Mouse (Mus musculus) limb, embryonic 13.5 days (tissue): ENCODE results near the gene Sema6d. TPM values are rescaled to one million over a fixed set of nuclear protein-coding genes. Genes with fewer than 3 reads are reported as not detected.

Experiments
- ATAC-seq: fragments of 200-750 bp; cut with Nextera tagmentation; 2 replicates; pipeline ENCODE4 v1.8.0; 2017; ENCODE audit warnings: low read depth, moderate number of reproducible peaks, moderate TSS enrichment; ENCODE audit not compliant: low FRiP score
- H3K27ac ChIP-seq: fragments of 300-500 bp; sonication (generic); 2 replicates; pipeline ENCODE4 v1.5.1; 2015; ENCODE audit warnings: inconsistent platforms, mild to moderate bottlenecking, moderate library complexity
- H3K27me3 ChIP-seq: fragments of 300-500 bp; sonication (generic); 2 replicates; pipeline ENCODE4 v1.6.1; 2015; ENCODE audit warnings: mild to moderate bottlenecking, inconsistent platforms
- H3K36me3 ChIP-seq: fragments of 300-500 bp; sonication (generic); 2 replicates; pipeline ENCODE4 v1.6.1; 2015; ENCODE audit warnings: inconsistent platforms, mild to moderate bottlenecking, moderate library complexity
- H3K4me1 ChIP-seq: fragments of 300-500 bp; sonication (generic); 2 replicates; pipeline ENCODE4 v1.6.1; 2015; ENCODE audit warnings: inconsistent platforms
- H3K4me2 ChIP-seq: fragments of 300-500 bp; sonication (generic); replicated peaks from 2 replicates; pipeline ENCODE4 v1.6.1; 2015; ENCODE audit warnings: inconsistent platforms, mild to moderate bottlenecking, moderate library complexity
- H3K4me3 ChIP-seq: fragments of 300-500 bp; sonication (generic); 2 replicates; pipeline ENCODE4 v1.5.1; 2015; ENCODE audit warnings: moderate library complexity, mild to moderate bottlenecking, inconsistent platforms
- H3K9ac ChIP-seq: fragments of 300-500 bp; sonication (generic); 2 replicates; pipeline ENCODE4 v1.6.1; 2015; ENCODE audit warnings: mild to moderate bottlenecking, inconsistent platforms
- H3K9me3 ChIP-seq: fragments of 300-500 bp; sonication (generic); 2 replicates; pipeline ENCODE4 v1.6.1; 2016; ENCODE audit warnings: inconsistent platforms
- WGBS: fragments of 180-500 bp; shearing (Covaris S2); methylation state at CpG from one replicate; pipeline ENCODE4 v1.1.7; 2015; 5-methylcytosine and 5-hydroxymethylcytosine counted together
- polyA plus RNA-seq: library from polyadenylated mRNA; unstranded; fragments of >200 nt; fragmentation: Nextera tagmentation; extraction: Ambion mirVana; gene quantifications from 2 replicates; pipeline ENCODE4 v1.2.1, GENCODE M21; 2015

Gene Sema6d
- polyA plus RNA-seq, 1 experiment from 2014 or later, result 9.4 TPM

DNA sequence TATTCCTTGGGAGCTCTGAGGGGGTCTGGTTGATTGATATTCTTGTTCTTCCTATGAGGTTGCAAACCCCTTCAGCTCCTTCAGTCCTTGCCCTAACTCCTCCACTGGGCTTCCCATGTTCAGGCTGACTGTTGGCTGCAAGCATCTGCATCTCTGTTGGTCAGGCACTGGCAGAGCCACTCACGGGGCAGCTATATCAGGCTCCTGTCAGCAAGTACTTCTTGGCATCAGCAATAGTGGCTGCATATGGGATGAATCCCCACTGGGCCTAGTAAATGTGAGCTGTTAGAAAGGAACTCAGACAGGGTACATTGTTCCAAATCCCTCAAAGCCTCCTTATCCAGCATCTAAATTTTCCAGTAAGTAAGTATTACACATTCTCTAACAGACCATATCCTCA lies 30.6 kb downstream of the Sema6d start:
- H3K4me3 ChIP-seq, result no peak overlapping the region
- H3K9ac ChIP-seq, result no peak overlapping the region
- ATAC-seq, result no peak
- H3K4me1 ChIP-seq, result no peaks in the 10 kb centered on the region
- H3K36me3 ChIP-seq, result no peaks in the 10 kb centered on the region
- no peaks in the 10 kb centered on the region for H3K27me3 ChIP-seq
- H3K4me2 ChIP-seq, result no peak overlapping the region
- no peaks in the 10 kb centered on the region for H3K9me3 ChIP-seq
- no peak overlapping the region for H3K27ac ChIP-seq
- 61% methylated on average over 1 of the region's 1 CpGs for WGBS

DNA sequence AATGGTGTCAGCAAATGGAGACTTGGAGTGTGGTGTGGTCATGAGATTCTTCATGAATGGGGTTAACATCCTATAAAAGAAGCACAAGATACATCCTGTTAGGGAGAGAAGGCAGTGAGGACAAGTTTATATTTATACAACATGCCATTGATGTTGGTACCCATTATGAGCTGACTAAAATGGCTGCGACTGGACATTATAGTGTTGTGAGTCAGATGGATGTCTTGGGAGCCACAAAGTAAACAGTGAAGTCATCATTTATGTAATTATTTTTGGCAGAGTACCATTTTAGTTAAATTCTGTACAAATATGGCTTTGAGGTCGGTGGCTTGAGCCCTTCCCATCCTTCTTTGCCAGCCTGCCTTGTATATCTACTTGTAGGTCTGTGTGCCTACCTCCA lies 31.8 kb downstream of the Sema6d start:
- Histone ChIP-seq H3K27me3 (no peaks in the 10 kb centered on the region), H3K27ac (no peak overlapping the region), H3K9me3 (no peaks in the 10 kb centered on the region), H3K36me3 (no peaks in the 10 kb centered on the region), H3K4me2 (no peak overlapping the region), H3K4me1 (no peaks in the 10 kb centered on the region), H3K4me3 (no peak overlapping the region), H3K9ac (no peak overlapping the region)
- 80% methylated on average over 2 of the region's 2 CpGs for WGBS
- no peak for ATAC-seq

DNA sequence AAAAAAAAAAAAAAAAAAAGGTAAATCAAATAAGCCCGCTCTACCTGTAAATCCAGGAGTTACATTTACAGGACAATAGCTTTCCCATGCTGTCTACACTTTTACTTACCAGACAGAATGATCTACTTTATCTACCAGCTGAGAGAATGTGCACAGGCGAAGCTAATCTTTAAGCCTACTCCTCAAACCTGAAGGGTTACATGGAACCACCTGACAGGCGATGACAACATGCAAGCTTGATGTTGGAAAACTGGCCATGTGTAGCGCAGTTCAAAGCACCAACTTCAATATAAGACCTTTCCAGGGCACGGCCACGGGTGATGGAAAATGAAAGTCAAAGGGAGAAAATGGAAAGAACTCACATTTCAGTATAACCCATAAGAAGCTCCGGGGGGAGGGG lies 35.7 kb downstream of the Sema6d start:
- no peaks in the 10 kb centered on the region for H3K4me1 ChIP-seq
- 75% methylated on average over 7 of the region's 7 CpGs for WGBS
- ATAC-seq, result no peak
- no peak overlapping the region for H3K4me2 ChIP-seq
- H3K36me3 ChIP-seq, result no peaks in the 10 kb centered on the region
- no peak overlapping the region for H3K27ac ChIP-seq
- no peak overlapping the region for H3K4me3 ChIP-seq
- H3K27me3 ChIP-seq, result no peaks in the 10 kb centered on the region
- H3K9ac ChIP-seq, result no peak overlapping the region
- no peaks in the 10 kb centered on the region for H3K9me3 ChIP-seq

DNA sequence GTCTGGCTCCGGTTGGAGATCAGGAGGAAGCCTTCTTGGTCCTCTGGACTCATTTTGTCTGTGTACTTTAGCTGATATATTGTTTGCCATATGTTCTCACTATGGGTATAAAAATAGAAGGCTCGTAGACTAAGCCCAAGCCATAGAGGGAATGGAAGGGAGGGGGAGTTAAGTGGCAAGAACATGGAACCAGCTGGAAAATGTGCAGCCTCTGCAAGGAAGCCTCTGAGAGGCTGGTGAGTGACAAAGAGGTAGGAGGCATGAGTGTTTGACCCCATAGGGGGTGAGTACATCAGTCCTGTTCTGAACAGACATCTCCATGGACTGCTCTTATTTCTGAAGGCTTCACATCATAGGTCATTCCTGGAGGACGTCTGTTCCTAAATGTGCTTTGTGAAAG lies 37.1 kb downstream of the Sema6d start:
- no peak for ATAC-seq
- no peak overlapping the region for H3K27ac ChIP-seq
- H3K4me1 ChIP-seq, result no peaks in the 10 kb centered on the region
- H3K4me2 ChIP-seq, result no peak overlapping the region
- no peaks in the 10 kb centered on the region for H3K9me3 ChIP-seq
- H3K36me3 ChIP-seq, result no peaks in the 10 kb centered on the region
- no peak overlapping the region for H3K9ac ChIP-seq
- no peak overlapping the region for H3K4me3 ChIP-seq
- H3K27me3 ChIP-seq, result no peaks in the 10 kb centered on the region
- 57% methylated on average over 3 of the region's 3 CpGs for WGBS

DNA sequence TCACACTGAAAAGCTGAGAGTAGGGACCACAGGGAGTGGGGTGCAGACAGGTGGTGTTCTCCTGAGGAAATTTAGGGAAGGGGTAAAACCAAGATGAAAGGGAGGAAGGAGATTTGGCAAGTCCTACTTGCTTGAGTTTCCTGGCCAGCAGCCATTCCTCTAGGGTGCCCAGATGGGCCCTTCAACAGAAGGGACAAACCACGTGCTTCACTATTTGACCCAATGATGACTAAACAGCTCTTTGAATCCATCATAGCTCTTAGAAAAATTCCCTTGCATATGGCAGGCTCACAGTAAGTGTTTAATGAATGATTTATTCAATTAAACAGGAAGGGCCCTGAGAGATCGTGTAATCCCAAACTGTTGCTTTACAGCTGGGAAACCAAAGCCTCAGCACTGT lies 41.1 kb downstream of the Sema6d start:
- no peak overlapping the region for H3K4me2 ChIP-seq
- H3K4me3 ChIP-seq, result no peak overlapping the region
- H3K4me1 ChIP-seq, result no peaks in the 10 kb centered on the region
- no peak overlapping the region for H3K9ac ChIP-seq
- 73% methylated on average over 2 of the region's 2 CpGs for WGBS
- no peak for ATAC-seq
- no peaks in the 10 kb centered on the region for H3K36me3 ChIP-seq
- no peaks in the 10 kb centered on the region for H3K9me3 ChIP-seq
- no peak overlapping the region for H3K27ac ChIP-seq
- H3K27me3 ChIP-seq, result no peaks in the 10 kb centered on the region

DNA sequence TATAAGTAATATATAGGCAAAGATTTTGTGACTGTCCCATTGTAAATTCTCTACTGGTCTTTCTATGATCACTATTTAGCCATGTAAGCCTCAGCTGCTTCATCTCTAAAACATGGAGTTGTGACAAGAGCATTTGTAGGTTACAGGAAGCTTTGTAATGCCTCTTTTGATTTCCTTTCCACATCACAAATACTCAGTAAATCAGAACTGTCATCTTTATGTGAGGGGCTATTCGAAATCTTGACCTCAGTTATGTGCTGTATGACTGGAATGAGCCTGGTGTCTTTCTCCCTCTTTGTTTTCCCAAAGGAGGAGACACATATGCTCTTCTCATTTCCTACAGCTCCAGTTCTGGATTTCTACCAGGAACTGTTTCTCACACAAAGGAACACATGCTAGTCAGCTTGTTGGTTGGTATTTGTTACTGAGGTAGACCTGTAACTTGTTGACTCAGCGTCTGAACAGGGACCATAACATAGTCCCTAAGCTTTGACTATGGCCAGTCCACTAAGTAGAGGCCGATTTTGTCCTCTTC lies 51.8 kb downstream of the Sema6d start:
- Histone ChIP-seq H3K9me3 (no peaks in the 10 kb centered on the region), H3K36me3 (no peaks in the 10 kb centered on the region), H3K9ac (no peak overlapping the region), H3K27ac (no peak overlapping the region), H3K27me3 (no peaks in the 10 kb centered on the region), H3K4me1 (no peaks in the 10 kb centered on the region), H3K4me2 (no peak overlapping the region), H3K4me3 (no peak overlapping the region)
- ATAC-seq, result no peak
- 75% methylated on average over 3 of the region's 3 CpGs for WGBS

DNA sequence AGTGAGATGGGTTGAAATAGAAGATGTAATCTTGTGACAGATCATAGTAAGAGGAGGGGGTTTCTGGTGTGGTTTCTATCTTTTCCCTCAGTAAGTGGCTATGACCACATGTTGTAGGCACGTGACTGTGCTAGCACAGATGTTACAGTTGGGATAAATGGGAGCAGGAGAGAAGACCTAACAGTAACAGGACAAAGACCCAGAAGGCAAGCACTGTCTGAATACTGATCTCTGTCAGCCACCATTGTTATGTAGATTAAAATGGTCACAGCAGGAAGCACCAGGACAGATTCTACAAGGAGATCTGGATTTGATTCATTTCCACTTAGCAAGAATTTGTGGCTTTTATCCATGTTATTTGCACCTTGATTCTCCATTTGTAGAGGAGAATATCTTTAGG lies 55.8 kb downstream of the Sema6d start:
- H3K9me3 ChIP-seq, result no peaks in the 10 kb centered on the region
- no peak overlapping the region for H3K27ac ChIP-seq
- H3K4me2 ChIP-seq, result no peak overlapping the region
- ATAC-seq, result no peak
- H3K4me1 ChIP-seq, result no peaks in the 10 kb centered on the region
- no peaks in the 10 kb centered on the region for H3K36me3 ChIP-seq
- H3K4me3 ChIP-seq, result no peak overlapping the region
- no peaks in the 10 kb centered on the region for H3K27me3 ChIP-seq
- 41% methylated on average over 1 of the region's 1 CpGs for WGBS
- no peak overlapping the region for H3K9ac ChIP-seq

DNA sequence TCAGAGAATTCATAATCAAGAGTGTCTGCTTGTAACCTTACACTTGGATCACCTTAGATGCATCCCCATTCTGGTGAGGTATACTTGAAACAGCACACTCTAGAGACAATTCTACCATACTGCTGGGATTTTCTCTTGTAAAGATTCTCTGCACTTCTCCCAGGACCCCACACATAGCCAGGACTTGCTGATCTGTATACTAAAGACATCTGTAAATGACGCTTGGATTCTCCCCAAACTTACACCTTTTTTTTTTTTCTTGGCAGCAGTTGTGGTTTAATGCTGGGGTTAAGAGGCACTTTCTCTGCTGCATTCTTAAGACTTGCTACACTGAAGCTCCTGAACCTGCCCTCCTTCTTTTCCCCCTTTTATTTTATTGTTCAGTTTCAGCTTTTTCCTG lies 68.4 kb downstream of the Sema6d start:
- Histone ChIP-seq H3K9ac (no peak overlapping the region), H3K36me3 (no peaks in the 10 kb centered on the region), H3K9me3 (no peaks in the 10 kb centered on the region), H3K4me1 (no peaks in the 10 kb centered on the region), H3K27ac (no peak overlapping the region), H3K27me3 (no peaks in the 10 kb centered on the region), H3K4me2 (no peak overlapping the region), H3K4me3 (no peak overlapping the region)
- no peak for ATAC-seq
- 41% methylated on average over 1 of the region's 1 CpGs for WGBS

DNA sequence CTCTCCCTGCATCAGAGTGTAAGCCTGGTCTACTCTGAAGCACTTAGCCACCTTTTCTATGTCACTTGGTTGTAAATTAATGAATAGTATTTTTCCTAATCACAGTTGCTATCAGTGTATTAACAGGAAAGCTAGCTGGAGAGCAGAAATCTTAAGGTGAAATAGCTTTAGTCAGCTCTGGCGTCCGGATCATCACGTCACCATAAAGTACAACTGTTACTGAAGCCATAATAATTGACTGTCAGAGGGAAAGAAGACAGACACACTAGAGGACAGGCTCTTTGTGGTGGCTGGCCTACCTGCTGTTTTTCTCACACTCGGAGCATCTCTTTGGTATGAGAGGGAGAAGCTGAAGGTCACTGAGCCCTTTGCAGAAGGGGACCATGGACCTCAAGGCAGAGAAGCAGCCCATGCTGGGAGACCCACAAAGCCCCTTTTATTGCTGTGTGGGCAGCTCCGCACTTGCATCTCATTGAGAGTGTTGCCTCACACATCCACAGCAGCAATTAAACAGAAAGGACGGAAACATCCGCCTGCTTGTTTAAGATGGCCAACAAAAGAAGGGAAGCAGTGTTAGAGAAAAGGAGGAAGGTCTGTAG lies 72.3 kb downstream of the Sema6d start:
- H3K27me3 ChIP-seq, result no peaks in the 10 kb centered on the region
- no peaks in the 10 kb centered on the region for H3K9me3 ChIP-seq
- H3K4me2 ChIP-seq, result no peak overlapping the region
- no peaks in the 10 kb centered on the region for H3K4me1 ChIP-seq
- H3K9ac ChIP-seq, result no peak overlapping the region
- H3K27ac ChIP-seq, result no peak overlapping the region
- WGBS, result 51% methylated on average over 7 of the region's 7 CpGs
- ATAC-seq, result no peak
- no peak overlapping the region for H3K4me3 ChIP-seq
- no peaks in the 10 kb centered on the region for H3K36me3 ChIP-seq

DNA sequence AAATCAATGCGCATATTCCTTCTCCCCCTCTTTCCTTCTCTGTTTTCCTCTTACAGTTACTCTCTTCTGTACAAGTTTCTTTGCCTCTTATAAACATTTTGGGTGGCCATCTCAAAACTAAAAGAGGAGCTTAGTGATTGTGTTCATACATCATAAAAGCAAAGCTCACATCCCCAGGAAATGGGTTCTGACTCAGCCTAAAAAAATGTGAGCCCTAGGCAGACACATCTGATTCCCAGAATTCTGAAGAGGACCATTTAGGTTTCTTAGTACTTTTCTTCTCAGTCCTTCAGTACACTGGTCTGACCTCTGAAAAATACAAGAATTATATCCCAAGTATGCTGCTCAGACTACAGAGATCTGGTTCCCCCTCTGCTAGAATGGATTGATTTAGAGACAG lies 78.6 kb downstream of the Sema6d start:
- 85% methylated on average over 1 of the region's 1 CpGs for WGBS
- no peak for ATAC-seq
- H3K27me3 ChIP-seq, result no peaks in the 10 kb centered on the region
- no peaks in the 10 kb centered on the region for H3K36me3 ChIP-seq
- no peak overlapping the region for H3K27ac ChIP-seq
- 0 out of 2 replicates have a peak, but pooled peaks cover 4% of the 10 kb centered on the region for H3K4me1 ChIP-seq
- H3K4me2 ChIP-seq, result no peak overlapping the region
- H3K9ac ChIP-seq, result no peak overlapping the region
- no peak overlapping the region for H3K4me3 ChIP-seq
- H3K9me3 ChIP-seq, result no peaks in the 10 kb centered on the region

DNA sequence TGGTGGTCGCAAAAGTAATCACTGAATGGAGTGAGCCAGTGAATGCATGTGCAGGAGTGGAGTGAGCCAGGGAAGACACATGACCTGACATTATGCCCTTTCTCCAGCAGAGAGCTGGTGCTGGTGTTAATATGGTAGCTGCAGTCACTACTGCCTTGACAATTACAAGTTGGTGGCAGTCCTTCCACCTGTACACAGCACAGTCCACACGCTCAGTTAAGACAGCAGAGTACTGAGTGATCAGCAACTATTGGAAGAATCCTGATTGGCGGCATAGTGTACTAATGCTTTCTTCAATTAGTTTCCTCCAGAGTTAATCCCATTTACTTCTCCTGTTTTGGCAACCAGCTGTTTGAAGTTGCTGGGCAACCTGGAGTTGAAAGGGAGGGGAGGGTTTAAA lies 81.9 kb downstream of the Sema6d start:
- 0 out of 2 replicates have a peak, but pooled peaks cover 4% of the 10 kb centered on the region for H3K4me1 ChIP-seq
- H3K36me3 ChIP-seq, result no peaks in the 10 kb centered on the region
- no peak overlapping the region for H3K4me2 ChIP-seq
- 73% methylated on average over 3 of the region's 3 CpGs for WGBS
- H3K4me3 ChIP-seq, result no peak overlapping the region
- H3K27ac ChIP-seq, result no peak overlapping the region
- no peaks in the 10 kb centered on the region for H3K27me3 ChIP-seq
- ATAC-seq, result no peak
- no peak overlapping the region for H3K9ac ChIP-seq
- H3K9me3 ChIP-seq, result no peaks in the 10 kb centered on the region

DNA sequence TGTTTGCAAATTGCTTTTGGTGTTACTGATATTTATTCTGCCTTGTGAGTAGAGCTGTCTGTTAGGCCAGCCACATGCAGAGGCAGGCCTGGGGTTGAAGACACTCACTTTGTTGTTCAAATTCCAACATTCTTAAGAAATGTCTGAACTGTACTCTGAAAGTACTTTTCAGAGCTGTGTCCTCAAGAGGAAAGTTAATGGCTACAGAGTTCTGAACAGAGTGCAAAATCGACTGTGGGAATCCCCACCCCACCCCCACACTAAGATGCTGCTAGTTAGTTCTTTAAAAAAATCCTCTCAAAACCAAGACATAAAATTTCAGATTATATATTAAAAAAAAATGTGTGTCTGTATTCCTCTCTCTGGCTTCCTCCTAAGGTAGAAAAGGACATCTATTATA lies 86.5 kb downstream of the Sema6d start:
- no peaks in the 10 kb centered on the region for H3K36me3 ChIP-seq
- ATAC-seq, result no peak
- no peak overlapping the region for H3K27ac ChIP-seq
- WGBS, result 34% methylated on average over 1 of the region's 1 CpGs
- 0 out of 2 replicates have a peak, but pooled peaks cover 4% of the 10 kb centered on the region for H3K4me1 ChIP-seq
- H3K4me3 ChIP-seq, result no peak overlapping the region
- no peaks in the 10 kb centered on the region for H3K27me3 ChIP-seq
- H3K4me2 ChIP-seq, result no peak overlapping the region
- H3K9ac ChIP-seq, result no peak overlapping the region
- no peaks in the 10 kb centered on the region for H3K9me3 ChIP-seq

DNA sequence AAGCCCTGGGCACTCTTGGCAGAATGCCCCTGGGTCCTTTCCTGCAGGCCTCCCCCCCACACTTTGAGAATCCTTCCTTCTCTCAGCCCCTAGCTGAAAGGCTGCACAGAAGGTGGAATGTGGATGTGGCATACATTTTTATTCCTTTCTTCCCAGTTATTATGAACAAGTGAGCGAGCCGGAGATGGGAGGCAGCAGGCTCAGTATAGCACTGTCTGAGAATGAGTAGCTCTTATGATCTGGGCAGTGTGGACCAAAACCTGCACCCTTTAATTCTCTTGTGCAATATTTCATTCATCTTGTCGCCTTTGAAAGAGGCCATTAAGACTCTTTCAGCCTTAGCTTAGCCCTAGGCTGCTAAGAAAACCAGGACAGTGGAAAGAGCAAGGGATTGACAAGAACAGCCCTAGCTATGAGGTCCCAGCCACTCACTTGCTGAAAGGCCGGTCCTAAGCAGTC lies 87.0 kb downstream of the Sema6d start:
- ATAC-seq, result no peak
- no peak overlapping the region for H3K9ac ChIP-seq
- H3K27ac ChIP-seq, result no peak overlapping the region
- no peak overlapping the region for H3K4me3 ChIP-seq
- 62% methylated on average over 4 of the region's 4 CpGs for WGBS
- H3K27me3 ChIP-seq, result no peaks in the 10 kb centered on the region
- H3K4me1 ChIP-seq, result 0 out of 2 replicates have a peak, but pooled peaks cover 4% of the 10 kb centered on the region
- H3K36me3 ChIP-seq, result no peaks in the 10 kb centered on the region
- no peaks in the 10 kb centered on the region for H3K9me3 ChIP-seq
- H3K4me2 ChIP-seq, result no peak overlapping the region
